Mouse (Mus musculus): ENCODE data around the gene Grb10. TPM values are rescaled to one million over a fixed set of nuclear protein-coding genes. Genes with fewer than 3 reads are reported as not detected.
A peak's percentile ranks its signal among the peaks of the same experiment; 100 is the strongest.

Grb10 gene
- 78.8 and 91.5 TPM in 2 replicates for polyA plus RNA-seq (2012; rRNA removed)
- polyA plus RNA-seq (2014; fragmentation: Nextera tagmentation; extraction: Ambion mirVana), result 42.4 and 43.2 TPM in 2 replicates

GRCm38 (mm10) chr11:12038470-12038985 lies at the start of gene Grb10:
Gene Grb10, minus strand, starts transcription at chr11:12038683.
- H3K4me2 ChIP-seq (ENCODE audit: low read depth), result peak within 1 kb of the TSS; percentile 68
- no peak for DNase-seq (ENCODE audit: low read depth in 3 of 3, low spot score in 3 of 3)
- H3K9ac ChIP-seq (replicated peaks), result no peak within 1 kb of the TSS; the same call in 1 of the 2 replicates
- TF ChIP-seq EP300 (IDR thresholded peaks at IDR 0.05; ENCODE audit: low read depth), result no peak
- no peak for TF ChIP-seq CTCF (IDR thresholded peaks at IDR 0.05; ENCODE audit: low read depth)
- WGBS (ENCODE audit: insufficient replicate concordance), result 38% methylated on average over 10 of the region's 10 CpGs
- no peaks in the 10 kb centered on the region for H3K9me3 ChIP-seq (ENCODE audit: control insufficient read depth, low read length)
- peaks cover 0 to 5% of the 10 kb centered on the region in 2 experiments; a peak in 3 of 4 replicates for H3K4me1 ChIP-seq (replicated peaks; ENCODE audit: control insufficient read depth in 2 of 2, insufficient read depth in 2 of 2, low read length in 1 of 2)
- H3K4me3 ChIP-seq (ENCODE audit: insufficient read depth in 1 of 2, low read depth in 2 of 2, low read length in 2 of 2), result peak within 1 kb of the TSS; percentile 52 to 68
- peaks cover 77% of the 10 kb centered on the region for H3K27me3 ChIP-seq (ENCODE audit: control insufficient read depth, insufficient read depth, low read length)
- no peak for ATAC-seq (ENCODE audit: insufficient read depth)
- no peak within 1 kb of the TSS for H3K27ac ChIP-seq
- H3K36me3 ChIP-seq (replicated peaks; ENCODE audit: control insufficient read depth, insufficient read depth, low read depth), result no peaks in the 10 kb centered on the region

GRCm38 (mm10) chr11:12081638-12082037 lies 43.2 kb upstream of the Grb10 start:
- DNase-seq (ENCODE audit: low read depth in 3 of 3, low spot score in 3 of 3) (no peak), ATAC-seq (ENCODE audit: insufficient read depth) (peak; percentile 55; the same call in 1 of the 2 replicates)
- TF ChIP-seq EP300 (IDR thresholded peaks at IDR 0.05; ENCODE audit: low read depth) (no peak), CTCF (IDR thresholded peaks at IDR 0.05; ENCODE audit: low read depth) (no peak)
- WGBS (ENCODE audit: insufficient replicate concordance), result 47% methylated on average over 3 of the region's 3 CpGs
- no peaks in the 10 kb centered on the region for H3K27me3 ChIP-seq (ENCODE audit: control insufficient read depth, insufficient read depth, low read length)
- no peak overlapping the region for H3K27ac ChIP-seq
- H3K9me3 ChIP-seq (ENCODE audit: control insufficient read depth, low read length), result no peaks in the 10 kb centered on the region
- no peak overlapping the region for H3K4me3 ChIP-seq (ENCODE audit: insufficient read depth in 1 of 2, low read depth in 2 of 2, low read length in 2 of 2)
- 0 out of 4 replicates have a peak, but pooled peaks cover 0 to 2% of the 10 kb centered on the region in 2 experiments for H3K4me1 ChIP-seq (replicated peaks; ENCODE audit: control insufficient read depth in 2 of 2, insufficient read depth in 2 of 2, low read length in 1 of 2)
- H3K9ac ChIP-seq (replicated peaks), result no peak overlapping the region
- no peak overlapping the region for H3K4me2 ChIP-seq (ENCODE audit: low read depth)
- H3K36me3 ChIP-seq (replicated peaks; ENCODE audit: control insufficient read depth, insufficient read depth, low read depth), result no peaks in the 10 kb centered on the region

- H3K27ac ChIP-seq, result no peak overlapping the region
- H3K4me3 ChIP-seq (ENCODE audit: insufficient read depth in 1 of 2, low read depth in 2 of 2, low read length in 2 of 2), result no peak overlapping the region
- no peak for TF ChIP-seq CTCF (IDR thresholded peaks at IDR 0.05; ENCODE audit: low read depth)
- TF ChIP-seq EP300 (IDR thresholded peaks at IDR 0.05; ENCODE audit: low read depth), result no peak
- DNase-seq (ENCODE audit: low read depth in 3 of 3, low spot score in 3 of 3) (no peak), ATAC-seq (ENCODE audit: insufficient read depth) (no peak)
- no peak overlapping the region for H3K9ac ChIP-seq (replicated peaks)
- no peak overlapping the region for H3K4me2 ChIP-seq (ENCODE audit: low read depth)
- no peaks in the 10 kb centered on the region for H3K27me3 ChIP-seq (ENCODE audit: control insufficient read depth, insufficient read depth, low read length)
- 0 out of 4 replicates have a peak, but pooled peaks cover 0 to 2% of the 10 kb centered on the region in 2 experiments for H3K4me1 ChIP-seq (replicated peaks; ENCODE audit: control insufficient read depth in 2 of 2, insufficient read depth in 2 of 2, low read length in 1 of 2)
- WGBS (ENCODE audit: insufficient replicate concordance), result 45% methylated on average over 2 of the region's 2 CpGs
- no peaks in the 10 kb centered on the region for H3K9me3 ChIP-seq (ENCODE audit: control insufficient read depth, low read length)
- H3K36me3 ChIP-seq (replicated peaks; ENCODE audit: control insufficient read depth, insufficient read depth, low read depth), result no peaks in the 10 kb centered on the region
These were observed 40.7 kb upstream of the Grb10 start for GRCm38 (mm10) chr11:12079231-12079630.

- no peak for TF ChIP-seq CTCF (IDR thresholded peaks at IDR 0.05; ENCODE audit: low read depth)
- TF ChIP-seq EP300 (IDR thresholded peaks at IDR 0.05; ENCODE audit: low read depth), result no peak
- Histone ChIP-seq H3K9ac (replicated peaks) (no peak overlapping the region), H3K4me1 (replicated peaks; ENCODE audit: control insufficient read depth in 2 of 2, insufficient read depth in 2 of 2, low read length in 1 of 2) (no peaks in the 10 kb centered on the region), H3K27me3 (ENCODE audit: control insufficient read depth, insufficient read depth, low read length) (no peaks in the 10 kb centered on the region), H3K27ac (no peak overlapping the region), H3K4me2 (ENCODE audit: low read depth) (no peak overlapping the region), H3K4me3 (ENCODE audit: insufficient read depth in 1 of 2, low read depth in 2 of 2, low read length in 2 of 2) (no peak overlapping the region), H3K9me3 (ENCODE audit: control insufficient read depth, low read length) (no peaks in the 10 kb centered on the region), H3K36me3 (replicated peaks; ENCODE audit: control insufficient read depth, insufficient read depth, low read depth) (no peaks in the 10 kb centered on the region)
- DNase-seq (ENCODE audit: low read depth in 3 of 3, low spot score in 3 of 3), result no peak
- WGBS (ENCODE audit: insufficient replicate concordance), result 74% methylated on average over 1 of the region's 1 CpGs
- ATAC-seq (ENCODE audit: insufficient read depth), result no peak
These were observed 37.0 kb upstream of the Grb10 start for GRCm38 (mm10) chr11:12075449-12075848.

- Histone ChIP-seq H3K4me2 (ENCODE audit: low read depth) (no peak overlapping the region), H3K9ac (replicated peaks) (no peak overlapping the region), H3K9me3 (ENCODE audit: control insufficient read depth, low read length) (no peaks in the 10 kb centered on the region), H3K27ac (no peak overlapping the region), H3K4me1 (replicated peaks; ENCODE audit: control insufficient read depth in 2 of 2, insufficient read depth in 2 of 2, low read length in 1 of 2) (no peaks in the 10 kb centered on the region), H3K4me3 (ENCODE audit: insufficient read depth in 1 of 2, low read depth in 2 of 2, low read length in 2 of 2) (no peak overlapping the region), H3K27me3 (ENCODE audit: control insufficient read depth, insufficient read depth, low read length) (no peaks in the 10 kb centered on the region), H3K36me3 (replicated peaks; ENCODE audit: control insufficient read depth, insufficient read depth, low read depth) (no peaks in the 10 kb centered on the region)
- TF ChIP-seq CTCF (IDR thresholded peaks at IDR 0.05; ENCODE audit: low read depth) (no peak), EP300 (IDR thresholded peaks at IDR 0.05; ENCODE audit: low read depth) (no peak)
- no peak for ATAC-seq (ENCODE audit: insufficient read depth)
- WGBS (ENCODE audit: insufficient replicate concordance), result 55% methylated on average over 6 of the region's 6 CpGs
- DNase-seq (ENCODE audit: low read depth in 3 of 3, low spot score in 3 of 3), result no peak
These were observed 35.1 kb upstream of the Grb10 start for GRCm38 (mm10) chr11:12073394-12074226.
